Mouse (Mus musculus) stomach, postnatal 0 days (tissue): ENCODE results near the gene Ebp. TPM values are rescaled to one million over a fixed set of nuclear protein-coding genes. Genes with fewer than 3 reads are reported as not detected.
A peak's percentile ranks its signal among the peaks of the same experiment; 100 is the strongest.

Experiments
- ATAC-seq: fragments of 200-750 bp; cut with Nextera tagmentation; 2 replicates; pipeline ENCODE4 v1.8.0; 2017; ENCODE audit not compliant: low FRiP score, low TSS enrichment
- DNase-seq: peaks from one replicate; pipeline ENCODE4 v3.0.0-alpha.2; 2016; ENCODE audit warnings: low spot score
- H3K27ac ChIP-seq: fragments of 300-500 bp; sonication (generic); replicated peaks from 2 replicates; pipeline ENCODE4 v1.5.1; 2014; ENCODE audit warnings: mild to moderate bottlenecking, control low read depth
- H3K27me3 ChIP-seq: fragments of 300-500 bp; sonication (generic); 2 replicates; pipeline ENCODE4 v1.6.1; 2014; ENCODE audit warnings: low read length; ENCODE audit not compliant: control insufficient read depth, insufficient read depth
- H3K36me3 ChIP-seq: fragments of 300-500 bp; sonication (generic); 2 replicates; pipeline ENCODE4 v1.6.1; 2014; ENCODE audit warnings: low read length, mixed read lengths; ENCODE audit not compliant: control insufficient read depth, insufficient read depth
- H3K4me1 ChIP-seq: fragments of 300-500 bp; sonication (generic); replicated peaks from 2 replicates; pipeline ENCODE4 v1.6.1; 2014; ENCODE audit warnings: antibody characterized with exemption; ENCODE audit not compliant: control insufficient read depth, insufficient read depth
- H3K4me2 ChIP-seq: fragments of 300-500 bp; sonication (generic); replicated peaks from 2 replicates; pipeline ENCODE4 v1.6.1; 2014; ENCODE audit warnings: low read depth, mild to moderate bottlenecking, control low read depth, moderate library complexity
- H3K4me3 ChIP-seq: fragments of 300-500 bp; sonication (generic); 2 replicates; pipeline ENCODE4 v1.5.1; 2014; ENCODE audit warnings: low read depth, low read length, control low read depth
- H3K9ac ChIP-seq: fragments of 300-500 bp; sonication (generic); 2 replicates; pipeline ENCODE4 v1.6.1; 2014; ENCODE audit warnings: mild to moderate bottlenecking, low read length, control low read depth, mixed read lengths
- H3K9me3 ChIP-seq: fragments of 300-500 bp; sonication (generic); 2 replicates; pipeline ENCODE4 v1.6.1; 2016; ENCODE audit warnings: low read length; ENCODE audit not compliant: control insufficient read depth
- CTCF ChIP-seq: IDR thresholded peaks from 2 replicates; pipeline ENCODE4 v1.5.1; 2016; ENCODE audit warnings: antibody characterized with exemption, low read depth, mild to moderate bottlenecking, moderate library complexity
- EP300 ChIP-seq: optimal IDR thresholded peaks from 2 replicates; pipeline ENCODE3; 2016; ENCODE audit warnings: antibody characterized with exemption
- WGBS: fragments of 180-500 bp; shearing (Covaris S2); extraction: QIAGEN DNeasy Blood & Tissue Kit; methylation state at CpG from one replicate; pipeline ENCODE4 v1.1.7; 2014; 5-methylcytosine and 5-hydroxymethylcytosine counted together
- polyA plus RNA-seq: library from polyadenylated mRNA; unstranded; fragments of >200 nt; fragmentation: Nextera tagmentation; extraction: Ambion mirVana; gene quantifications from 2 replicates; pipeline ENCODE4 v1.2.1, GENCODE M21; 2015

The Ebp gene
- polyA plus RNA-seq: 75.4 and 85.7 TPM in 2 replicates

- H3K27me3 ChIP-seq: no peaks in the 10 kb centered on the region
- no peaks in the 10 kb centered on the region for H3K9me3 ChIP-seq
- peak within 1 kb of the TSS; percentile 62 for H3K4me2 ChIP-seq
- peak; percentile 19; the same call in 1 of the 2 replicates for ATAC-seq
- peak within 1 kb of the TSS; percentile 56 for H3K9ac ChIP-seq
- H3K36me3 ChIP-seq: no peaks in the 10 kb centered on the region
- no peak for DNase-seq
- WGBS: 31% methylated on average over 10 of the region's 10 CpGs
- peak within 1 kb of the TSS; percentile 51 for H3K4me3 ChIP-seq
- H3K27ac ChIP-seq: 0 out of 2 replicates have a peak within 1 kb of the TSS, but pooled peaks have one; percentile 13
- TF ChIP-seq EP300 (no peak), CTCF (no peak)
- no peaks in the 10 kb centered on the region for H3K4me1 ChIP-seq
These were observed at the start of gene Ebp for GRCm38 (mm10) chrX:8193419-8193723. Gene Ebp (minus strand): TSS chrX:8193512.

- WGBS: 73% methylated on average over 13 of the region's 13 CpGs
These were observed 45.6 kb upstream of the Ebp start for GRCm38 (mm10) chrX:8238804-8239395.

GRCm38 (mm10) chrX:8236704-8237103, 43.4 kb upstream of the Ebp start:
- TF ChIP-seq CTCF: no peak
- no peak for TF ChIP-seq EP300
- H3K36me3 ChIP-seq: no peaks in the 10 kb centered on the region
- WGBS: 70% methylated on average over 2 of the region's 2 CpGs

More at GRCm38 (mm10) chrX:8238804-8239395, 45.6 kb upstream of the Ebp start:
- TF ChIP-seq EP300 (no peak), CTCF (no peak)
- Histone ChIP-seq H3K27me3 (no peaks in the 10 kb centered on the region), H3K27ac (no peak overlapping the region), H3K4me1 (no peaks in the 10 kb centered on the region), H3K9me3 (no peaks in the 10 kb centered on the region), H3K9ac (no peak overlapping the region), H3K36me3 (no peaks in the 10 kb centered on the region), H3K4me3 (no peak overlapping the region), H3K4me2 (no peak overlapping the region)
- ATAC-seq: peak; percentile 53; the same call in 1 of the 2 replicates
- DNase-seq: peak; percentile 16

GRCm38 (mm10) chrX:8233602-8234001, 40.3 kb upstream of the Ebp start:
- Histone ChIP-seq H3K4me2 (no peak overlapping the region), H3K36me3 (no peaks in the 10 kb centered on the region), H3K27ac (no peak overlapping the region), H3K9ac (no peak overlapping the region), H3K27me3 (no peaks in the 10 kb centered on the region), H3K4me1 (no peaks in the 10 kb centered on the region), H3K9me3 (no peaks in the 10 kb centered on the region), H3K4me3 (no peak overlapping the region)
- TF ChIP-seq EP300: no peak
- no peak for TF ChIP-seq CTCF
- DNase-seq: no peak
- ATAC-seq: no peak
- 82% methylated on average over 3 of the region's 3 CpGs for WGBS

More at GRCm38 (mm10) chrX:8236704-8237103, 43.4 kb upstream of the Ebp start:
- Histone ChIP-seq H3K27me3 (no peaks in the 10 kb centered on the region), H3K27ac (no peak overlapping the region), H3K9me3 (no peaks in the 10 kb centered on the region), H3K4me3 (no peak overlapping the region), H3K4me1 (no peaks in the 10 kb centered on the region), H3K4me2 (no peak overlapping the region), H3K9ac (no peak overlapping the region)
- ATAC-seq (no peak), DNase-seq (no peak)

DNA sequence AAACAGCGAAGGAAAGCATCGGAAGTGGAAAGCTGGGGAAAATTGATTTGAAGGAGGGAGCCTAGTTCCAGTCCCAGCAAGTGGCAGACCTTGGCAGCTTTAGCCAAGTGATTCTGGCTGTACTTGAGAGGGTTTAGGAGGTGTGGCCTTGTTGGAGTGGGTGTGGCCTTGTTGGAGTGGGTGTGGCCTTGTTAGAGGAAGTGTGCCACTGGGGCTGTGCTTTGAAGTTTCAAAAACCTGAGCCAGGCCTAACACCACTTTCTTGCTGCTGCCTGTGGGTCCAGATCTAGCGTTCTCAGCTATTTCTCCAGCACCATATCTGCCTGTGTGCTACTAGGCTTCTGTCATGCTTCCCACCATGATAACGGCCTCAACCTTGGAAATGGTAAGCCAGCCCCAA, 37.0 kb upstream of the Ebp start:
- H3K9ac ChIP-seq: no peak overlapping the region
- TF ChIP-seq EP300: no peak
- TF ChIP-seq CTCF: no peak
- no peaks in the 10 kb centered on the region for H3K27me3 ChIP-seq
- no peak for DNase-seq
- no peak overlapping the region for H3K4me3 ChIP-seq
- no peaks in the 10 kb centered on the region for H3K4me1 ChIP-seq
- 81% methylated on average over 4 of the region's 4 CpGs for WGBS
- H3K27ac ChIP-seq: no peak overlapping the region
- H3K4me2 ChIP-seq: no peak overlapping the region
- no peaks in the 10 kb centered on the region for H3K9me3 ChIP-seq
- ATAC-seq: no peak
- no peaks in the 10 kb centered on the region for H3K36me3 ChIP-seq

DNA sequence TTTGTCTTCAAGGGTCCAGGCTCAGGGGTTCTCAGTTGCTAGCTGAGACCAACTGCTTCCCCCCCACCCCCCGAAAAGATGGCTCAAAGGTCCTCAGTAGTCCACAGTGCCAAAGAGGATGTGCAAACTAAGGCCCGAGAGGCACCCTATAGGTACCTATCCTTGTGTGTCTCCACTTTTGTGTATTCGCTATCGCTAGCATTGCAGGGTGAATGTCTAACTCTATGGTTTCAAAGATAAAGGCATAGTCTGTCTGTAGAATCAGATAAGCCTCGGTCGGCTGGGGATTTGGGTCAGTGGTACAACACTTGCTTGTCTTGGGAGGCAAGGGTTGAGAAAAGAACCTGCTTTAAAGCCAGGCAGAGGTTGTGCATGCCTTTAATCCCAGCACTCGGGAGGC, 30.2 kb upstream of the Ebp start:
- H3K36me3 ChIP-seq: no peaks in the 10 kb centered on the region
- H3K27me3 ChIP-seq: no peaks in the 10 kb centered on the region
- H3K27ac ChIP-seq: no peak overlapping the region
- H3K9ac ChIP-seq: no peak overlapping the region
- ATAC-seq (no peak), DNase-seq (no peak)
- no peaks in the 10 kb centered on the region for H3K4me1 ChIP-seq
- TF ChIP-seq CTCF (no peak), EP300 (no peak)
- no peak overlapping the region for H3K4me3 ChIP-seq
- H3K4me2 ChIP-seq: no peak overlapping the region
- H3K9me3 ChIP-seq: no peaks in the 10 kb centered on the region
- 87% methylated on average over 7 of the region's 7 CpGs for WGBS
